Mouse (Mus musculus): Measurements from ENCODE around the gene Sox5.
"Not testable (repeated sequence)": the region's sequence is repeated elsewhere in the genome, so short reads cannot be mapped to it uniquely, and the experiment has no call there.

Sox5 gene

DNA sequence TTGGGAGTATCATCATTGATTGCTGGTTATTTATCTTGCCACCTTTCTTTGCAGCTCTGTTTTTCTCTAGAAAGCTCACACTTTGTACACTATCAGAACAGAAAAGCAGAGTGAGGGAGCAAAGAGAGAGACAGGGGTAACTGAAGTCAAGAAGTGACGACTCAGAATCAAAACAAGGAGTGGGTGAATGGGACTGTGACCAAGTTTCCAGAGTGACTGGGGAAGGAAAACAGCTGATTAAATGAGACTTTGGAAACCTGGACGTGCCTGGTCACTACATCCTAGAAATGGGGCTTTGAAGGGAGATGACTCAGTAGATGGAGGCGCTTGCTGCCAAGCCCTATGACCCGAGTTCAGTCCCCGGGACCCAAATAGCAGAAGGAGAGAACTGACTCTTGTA lies 483.9 kb downstream of the Sox5 start:
- DNase-seq (ENCODE audit: extremely low read depth, low read depth): no peak

DNA sequence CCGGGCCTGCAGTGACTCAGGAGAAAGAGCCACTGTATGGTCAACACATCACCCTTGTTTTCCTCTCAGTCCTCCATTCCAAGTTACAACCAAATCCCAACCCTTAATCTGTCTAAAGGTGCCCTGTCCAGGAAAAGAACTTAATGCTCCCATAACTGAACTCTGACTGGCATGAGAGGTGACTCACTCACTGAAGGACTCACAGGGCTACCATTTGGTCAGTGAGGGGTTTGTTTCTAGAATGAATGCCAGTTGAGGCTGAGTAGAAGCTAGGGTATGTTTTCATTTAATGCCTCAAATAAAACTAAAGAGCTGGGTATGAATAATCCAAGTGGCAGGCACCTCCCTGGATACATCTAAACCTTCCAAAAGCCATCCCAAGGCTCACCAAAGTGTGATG lies 484.6 kb downstream of the Sox5 start:
- DNase-seq (ENCODE audit: extremely low read depth, low read depth): no peak

DNA sequence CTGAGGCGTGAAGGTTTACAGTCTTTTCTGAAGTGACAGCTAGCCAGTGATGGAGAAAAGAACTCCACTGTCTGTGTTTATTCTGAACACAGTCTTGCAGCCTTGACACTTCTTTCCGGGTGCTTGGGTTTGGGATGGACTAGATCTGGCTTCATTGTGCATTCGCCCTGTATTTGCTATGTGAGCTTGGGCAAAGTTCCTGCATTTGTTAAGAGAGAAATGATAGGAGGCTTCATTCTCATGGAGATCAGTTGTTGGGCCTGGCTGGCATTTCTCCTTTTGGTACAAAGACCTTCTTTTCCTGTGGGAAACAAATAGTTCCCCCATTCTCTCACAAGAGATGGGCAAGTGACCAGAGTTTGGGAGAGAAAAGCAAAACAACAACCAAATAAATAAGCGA lies 490.3 kb downstream of the Sox5 start:
- no peak for DNase-seq (ENCODE audit: extremely low read depth, low read depth)

- DNase-seq (ENCODE audit: extremely low read depth, low read depth): no peak
Measured at GRCm38 (mm10) chr6:144286122-144286521, 495.7 kb downstream of the Sox5 start.

GRCm38 (mm10) chr6:144283191-144283590 lies 498.6 kb downstream of the Sox5 start:
- no peak for DNase-seq (ENCODE audit: extremely low read depth, low read depth)

DNA sequence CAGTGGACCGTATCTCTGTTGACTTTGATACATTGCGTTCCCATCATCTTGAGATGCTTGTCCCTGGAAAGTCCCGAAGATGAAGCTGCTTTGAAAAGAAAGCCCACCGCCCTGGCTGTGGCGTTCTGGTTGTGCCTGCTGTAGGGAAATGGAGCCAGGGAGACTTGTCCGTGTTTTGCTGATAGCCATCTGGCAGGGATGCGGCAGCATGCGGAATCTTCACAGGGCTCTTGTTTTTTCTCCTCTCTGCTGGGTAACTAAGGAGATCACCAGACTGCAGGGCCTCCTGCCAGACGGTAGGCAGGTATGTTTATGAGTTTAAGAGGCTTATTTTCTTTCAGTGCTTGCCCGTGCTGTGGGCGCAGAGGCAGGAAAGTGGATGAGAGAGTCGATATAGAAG lies 499.0 kb downstream of the Sox5 start:
- no peak for DNase-seq (ENCODE audit: extremely low read depth, low read depth)

- no peak for DNase-seq (ENCODE audit: extremely low read depth, low read depth)
Measured at GRCm38 (mm10) chr6:144281661-144282060, 500.1 kb downstream of the Sox5 start.

DNA sequence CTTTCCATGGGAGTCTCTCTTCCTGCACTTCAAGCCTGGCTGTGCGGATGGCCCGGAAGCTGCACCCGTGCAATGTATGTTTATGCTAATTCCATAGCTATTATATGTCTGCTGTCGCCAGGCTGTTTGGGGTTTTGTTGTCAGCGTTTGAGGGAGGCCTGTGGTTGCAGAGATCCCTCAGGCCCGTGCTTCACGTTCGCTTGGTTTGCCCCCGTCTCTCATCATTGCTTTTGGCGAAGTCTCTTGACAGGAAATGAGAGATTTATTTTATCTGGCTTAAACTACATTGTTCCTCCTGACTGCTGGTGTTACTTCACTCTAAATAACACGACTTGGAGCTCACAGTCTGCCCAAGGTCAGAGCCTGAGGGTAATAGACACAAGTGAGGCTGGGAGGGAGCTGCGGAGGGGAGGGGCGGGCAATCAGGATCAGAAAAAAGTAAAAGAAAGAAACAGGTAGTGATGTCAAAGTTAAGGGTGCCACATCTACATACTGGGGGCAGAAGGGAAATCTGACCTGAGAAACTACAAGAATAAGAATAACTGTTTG lies 503.2 kb downstream of the Sox5 start:
- no peak for DNase-seq (ENCODE audit: extremely low read depth, low read depth)

- not testable (repeated sequence) for DNase-seq (ENCODE audit: extremely low read depth, low read depth)
Measured at GRCm38 (mm10) chr6:144273425-144273824, 508.4 kb downstream of the Sox5 start.

- no peak for DNase-seq (ENCODE audit: extremely low read depth, low read depth)
Measured at GRCm38 (mm10) chr6:144271326-144271725, 510.5 kb downstream of the Sox5 start.

DNA sequence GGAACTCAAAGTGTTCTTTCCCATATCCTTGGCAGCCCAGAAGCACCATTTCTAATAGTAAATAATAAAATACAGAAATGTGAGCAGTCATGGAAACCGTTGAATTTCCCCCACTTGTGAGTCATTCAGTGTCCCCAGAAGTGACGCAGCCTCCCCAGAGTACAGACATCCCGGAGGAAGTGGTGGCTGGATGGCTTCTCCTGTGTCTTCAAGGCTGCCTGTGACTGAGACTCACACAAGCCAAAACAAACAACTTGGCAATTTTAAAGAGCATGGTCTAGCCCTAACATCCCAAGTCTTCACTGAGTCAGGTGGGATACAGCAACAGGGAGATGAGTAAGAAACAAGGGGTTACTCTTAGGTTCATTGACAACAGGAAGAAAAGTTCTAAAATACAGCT lies 511.5 kb downstream of the Sox5 start:
- DNase-seq (ENCODE audit: extremely low read depth, low read depth): no peak

DNA sequence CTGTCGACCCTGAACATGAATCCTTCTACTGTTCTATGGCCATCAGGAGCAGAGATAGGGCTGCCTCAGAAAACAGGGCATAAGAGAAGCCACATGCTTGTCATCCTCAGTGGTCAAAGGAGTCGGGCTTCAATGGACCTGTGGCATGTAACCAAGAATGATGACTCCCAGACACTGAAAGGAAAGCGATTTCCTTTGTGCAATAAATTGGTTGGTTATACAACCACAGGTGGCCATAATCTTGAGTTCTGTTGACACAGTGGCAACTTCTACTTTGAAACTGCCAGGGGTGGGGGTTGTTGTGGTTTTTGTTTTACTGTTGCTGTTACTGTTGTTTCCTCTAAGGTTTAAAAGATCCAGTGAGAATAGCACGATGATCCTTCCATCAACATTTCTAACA lies 512.1 kb downstream of the Sox5 start:
- no peak for DNase-seq (ENCODE audit: extremely low read depth, low read depth)

DNA sequence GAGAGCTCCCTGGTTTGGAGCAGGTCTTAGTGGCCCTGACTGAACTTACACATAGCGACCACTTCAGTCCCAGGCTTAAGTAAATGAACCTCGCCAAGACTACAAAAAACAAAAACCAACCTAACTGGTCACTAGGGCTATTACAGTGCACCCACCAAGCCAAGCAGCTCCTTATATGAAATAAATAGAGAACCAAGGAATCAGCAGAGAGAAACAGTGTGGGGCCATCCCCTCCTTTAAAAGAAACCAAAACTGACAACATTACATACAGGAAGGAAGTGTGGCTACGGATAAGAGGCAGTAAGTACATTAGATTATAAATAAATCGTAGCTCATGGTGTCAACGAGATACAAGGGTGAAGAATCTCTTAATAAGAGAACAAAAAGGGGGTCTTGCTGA lies 516.0 kb downstream of the Sox5 start:
- DNase-seq (ENCODE audit: extremely low read depth, low read depth): no peak

GRCm38 (mm10) chr6:144265004-144265403 lies 516.8 kb downstream of the Sox5 start:
- DNase-seq (ENCODE audit: extremely low read depth, low read depth): no peak

DNA sequence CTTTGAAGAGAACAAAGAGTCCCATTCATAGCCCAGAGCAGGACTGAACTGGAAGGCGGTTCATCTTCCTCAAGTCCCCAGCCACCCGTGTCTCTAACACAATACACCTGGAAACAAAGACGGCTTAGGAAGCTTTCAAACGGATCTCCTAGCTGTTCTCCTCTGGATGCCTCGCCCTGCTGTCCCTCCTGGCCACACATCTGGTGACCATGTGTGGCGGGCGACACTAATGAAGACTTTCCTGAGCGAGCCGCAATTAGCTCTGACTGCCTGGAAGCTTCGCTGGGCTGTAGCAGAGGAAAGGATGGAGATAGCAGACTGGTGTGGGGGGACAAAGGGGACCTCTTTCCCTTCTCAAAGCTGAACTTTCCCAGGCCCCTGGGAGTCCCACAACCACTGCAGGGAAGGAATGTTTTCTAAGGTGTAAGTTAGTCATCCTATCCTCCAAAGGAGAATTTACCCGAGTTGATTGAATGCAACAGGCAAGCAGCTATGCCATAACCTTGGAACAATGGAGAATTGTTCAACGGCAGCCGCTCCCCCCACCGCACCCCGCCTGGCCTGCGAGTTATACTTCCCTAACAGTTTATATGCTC lies 517.4 kb downstream of the Sox5 start:
- no peak for DNase-seq (ENCODE audit: extremely low read depth, low read depth)

- DNase-seq (ENCODE audit: extremely low read depth, low read depth): no peak
Measured at GRCm38 (mm10) chr6:144256500-144256899, 525.3 kb downstream of the Sox5 start.

- no peak for DNase-seq (ENCODE audit: extremely low read depth, low read depth)
Measured at GRCm38 (mm10) chr6:144252191-144252718, 529.5 kb downstream of the Sox5 start.

GRCm38 (mm10) chr6:144251222-144252170 lies 530.3 kb downstream of the Sox5 start:
- DNase-seq (ENCODE audit: extremely low read depth, low read depth): no peak

- no peak for DNase-seq (ENCODE audit: extremely low read depth, low read depth)
Measured at GRCm38 (mm10) chr6:144250625-144251181, 531.1 kb downstream of the Sox5 start.

DNA sequence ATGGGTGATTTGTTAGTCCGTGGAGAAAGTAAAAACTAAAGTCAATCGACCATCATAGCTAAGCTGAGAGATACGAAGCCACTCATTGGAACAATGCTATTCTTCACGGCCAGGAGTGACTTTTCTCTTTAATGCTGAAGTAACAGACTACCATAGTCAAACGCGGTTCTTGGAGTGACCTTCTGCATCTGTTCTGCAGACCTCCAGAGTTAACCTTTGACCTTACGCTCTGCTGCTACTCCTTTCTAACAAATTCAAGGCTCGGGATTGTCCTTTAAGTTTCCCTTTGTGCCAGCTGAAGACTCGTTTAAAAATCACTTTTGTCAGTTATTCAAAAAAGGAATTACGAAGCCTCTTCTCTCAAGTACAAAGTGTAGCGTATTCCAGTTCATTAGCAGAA lies 545.2 kb downstream of the Sox5 start:
- DNase-seq (ENCODE audit: extremely low read depth, low read depth): no peak

DNA sequence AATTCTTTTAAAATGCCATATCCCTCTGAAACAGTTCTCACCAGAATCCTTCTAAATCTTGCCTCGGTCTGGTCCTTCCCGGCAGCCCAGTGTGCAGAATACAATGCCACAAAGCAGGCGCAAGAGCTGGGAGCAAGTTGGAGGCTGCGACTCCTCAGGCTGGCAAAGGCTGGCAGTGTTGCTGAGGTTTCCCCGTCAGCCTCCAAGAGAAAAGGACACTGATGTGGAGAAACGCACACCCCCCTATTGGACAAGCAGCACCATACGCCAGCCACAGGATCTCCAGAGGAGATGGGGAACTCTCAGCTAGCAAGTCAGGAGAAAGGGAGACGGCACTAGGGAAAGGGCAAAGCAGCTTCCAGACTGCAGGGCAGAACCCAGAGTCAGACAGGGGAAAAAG lies 577.8 kb downstream of the Sox5 start:
- no peak for DNase-seq (ENCODE audit: extremely low read depth, low read depth)

- DNase-seq (ENCODE audit: extremely low read depth, low read depth): no peak
Measured at GRCm38 (mm10) chr6:144203013-144203412, 578.8 kb downstream of the Sox5 start.

All from MEL-GATA-1-ER (cell line).